Mouse (Mus musculus) spleen, adult 2 months (tissue): ENCODE results near the gene Hspa8. TPM values are rescaled to one million over a fixed set of nuclear protein-coding genes. Genes with fewer than 3 reads are reported as not detected.
"Not testable (repeated sequence)": the region's sequence is repeated elsewhere in the genome, so short reads cannot be mapped to it uniquely, and the experiment has no call there.

Experiments
- DNase-seq, 2 experiments: peaks; one replicate each; pipeline versions ENCODE4 v3.0.0 to v3.0.0-alpha.2; 2012 to 2021; ENCODE audit warnings: low spot score in 2 of 2, low read depth in 1 of 2
- H3K27ac ChIP-seq: fragments of 200-500 bp; 2 replicates; pipeline ENCODE4 v1.5.1; 2012; ENCODE audit warnings: low read length, inconsistent platforms; ENCODE audit not compliant: insufficient read depth
- H3K27me3 ChIP-seq: fragments of 200-500 bp; 2 replicates; pipeline ENCODE4 v1.6.1; 2012; ENCODE audit warnings: mild to moderate bottlenecking, moderate library complexity, low read length, inconsistent platforms; ENCODE audit not compliant: control insufficient read depth, insufficient read depth
- H3K36me3 ChIP-seq: fragments of 200-500 bp; 2 replicates; pipeline ENCODE4 v1.6.1; 2012; ENCODE audit warnings: mild to moderate bottlenecking, low read length, inconsistent platforms; ENCODE audit not compliant: control insufficient read depth, insufficient read depth
- H3K4me1 ChIP-seq: fragments of 200-500 bp; 2 replicates; pipeline ENCODE4 v1.6.1; 2011; ENCODE audit warnings: inconsistent platforms; ENCODE audit not compliant: control insufficient read depth, insufficient read depth, insufficient read length
- H3K4me3 ChIP-seq: fragments of 200-500 bp; 2 replicates; pipeline ENCODE4 v1.5.1; 2011; ENCODE audit warnings: mild to moderate bottlenecking, inconsistent platforms; ENCODE audit not compliant: insufficient read depth, insufficient read length; ENCODE audit errors: extremely low read depth
- CTCF ChIP-seq: fragments of 200-500 bp; IDR thresholded peaks from 2 replicates; pipeline ENCODE4 v1.5.1; 2011; ENCODE audit warnings: mild to moderate bottlenecking, inconsistent platforms; ENCODE audit not compliant: insufficient read depth, insufficient read length, insufficient replicate concordance; ENCODE audit errors: extremely low read depth
- POLR2A ChIP-seq: fragments of 200-500 bp; IDR thresholded peaks from 2 replicates; pipeline ENCODE4 v1.6.1; 2011; ENCODE audit warnings: low read depth, low read length, inconsistent platforms
- WGBS: fragments of 180-500 bp; shearing (Covaris S2); methylation state at CpG from one replicate; pipeline ENCODE4 v1.1.7; 2018; 5-methylcytosine and 5-hydroxymethylcytosine counted together
- polyA plus RNA-seq: library from polyadenylated mRNA; depleted of rRNA; stranded (reverse); fragments of >200 nt; gene quantifications from 2 replicates; pipeline ENCODE4 v1.2.3, GENCODE M21; 2012

The Hspa8 gene
- polyA plus RNA-seq, 1 experiment, result 1,452 TPM

DNA sequence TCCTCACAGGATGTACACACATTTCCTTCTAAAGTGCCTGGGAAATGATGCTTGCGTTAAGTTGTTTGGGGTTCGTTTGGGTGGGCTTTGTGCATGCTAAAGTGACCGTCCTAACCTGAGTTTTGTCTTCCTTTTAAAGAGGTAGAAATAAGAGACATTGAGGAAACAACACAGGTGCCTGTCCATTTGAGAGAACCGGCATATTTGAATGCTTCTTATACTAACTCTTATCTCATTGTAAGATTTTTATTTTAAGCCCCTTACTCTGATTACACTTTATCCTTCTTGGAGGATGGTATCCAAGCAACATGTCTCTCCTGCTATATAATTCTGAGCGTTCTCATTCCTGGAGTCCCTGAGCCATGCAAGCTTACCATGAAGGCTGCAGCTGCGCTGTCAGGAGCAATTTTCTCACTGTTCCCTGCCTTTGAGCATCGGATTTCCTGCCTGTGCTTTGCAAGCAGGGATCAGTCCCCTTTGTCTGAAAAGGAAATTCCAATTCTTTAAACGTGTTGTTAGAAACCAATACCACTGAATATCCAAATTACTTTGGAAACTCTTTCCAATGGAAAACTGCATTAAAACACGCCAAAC, 16.3 kb upstream of the Hspa8 start:
- DNase-seq, result no peak
- H3K4me3 ChIP-seq, result no peak overlapping the region
- no peak overlapping the region for H3K27ac ChIP-seq
- TF ChIP-seq POLR2A, result no peak
- TF ChIP-seq CTCF, result no peak
- peaks cover 10% of the 10 kb centered on the region for H3K4me1 ChIP-seq
- no peaks in the 10 kb centered on the region for H3K27me3 ChIP-seq
- H3K36me3 ChIP-seq, result no peaks in the 10 kb centered on the region
- 41% methylated on average over 9 of the region's 9 CpGs for WGBS

DNA sequence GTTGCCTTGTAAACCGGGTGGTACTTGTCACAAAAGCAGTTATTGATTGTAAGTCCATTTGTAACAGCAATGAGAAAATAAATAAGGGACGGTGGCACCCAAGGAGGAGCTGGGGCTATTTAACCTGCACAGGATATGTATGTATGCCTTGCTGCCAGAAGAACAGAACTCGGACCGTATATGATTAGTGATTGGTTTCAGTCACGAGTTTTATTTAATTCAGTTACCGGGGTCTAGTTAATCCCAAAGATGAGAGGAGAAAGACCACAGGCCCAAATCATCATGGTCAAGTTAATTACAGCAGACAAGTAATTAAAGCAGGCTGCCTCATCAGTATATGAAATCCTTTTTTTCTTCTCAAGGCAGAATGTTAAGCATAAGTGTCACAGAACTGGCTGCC, 15.3 kb upstream of the Hspa8 start:
- no peak for DNase-seq
- Histone ChIP-seq H3K27ac (no peak overlapping the region), H3K27me3 (no peaks in the 10 kb centered on the region), H3K36me3 (no peaks in the 10 kb centered on the region), H3K4me3 (no peak overlapping the region), H3K4me1 (peaks cover 10% of the 10 kb centered on the region)
- WGBS, result 88% methylated on average over 6 of the region's 6 CpGs
- TF ChIP-seq CTCF (no peak), POLR2A (no peak)

DNA sequence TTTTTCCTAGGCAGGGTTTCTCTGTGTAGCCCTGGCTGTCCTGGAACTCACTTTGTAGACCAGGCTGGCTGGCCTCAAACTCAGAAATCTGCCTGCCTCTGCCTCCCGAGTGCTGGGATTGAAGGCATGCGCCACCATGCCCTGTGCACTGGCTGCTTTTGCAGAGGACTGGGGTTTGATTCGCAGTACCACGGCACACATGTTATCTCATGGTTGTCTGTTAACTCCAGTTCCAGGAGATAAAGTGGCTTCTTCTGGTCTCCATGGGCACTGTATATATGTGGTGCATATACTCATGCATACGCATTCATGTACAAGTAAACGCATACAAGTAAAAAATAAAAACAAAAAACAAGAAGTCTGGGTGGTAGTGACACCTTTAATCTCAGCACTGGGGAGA, 14.0 kb upstream of the Hspa8 start:
- not testable (repeated sequence) for H3K36me3 ChIP-seq, H3K27ac ChIP-seq, H3K4me3 ChIP-seq, DNase-seq, H3K27me3 ChIP-seq, H3K4me1 ChIP-seq
- 92% methylated on average over 6 of the region's 6 CpGs for WGBS

DNA sequence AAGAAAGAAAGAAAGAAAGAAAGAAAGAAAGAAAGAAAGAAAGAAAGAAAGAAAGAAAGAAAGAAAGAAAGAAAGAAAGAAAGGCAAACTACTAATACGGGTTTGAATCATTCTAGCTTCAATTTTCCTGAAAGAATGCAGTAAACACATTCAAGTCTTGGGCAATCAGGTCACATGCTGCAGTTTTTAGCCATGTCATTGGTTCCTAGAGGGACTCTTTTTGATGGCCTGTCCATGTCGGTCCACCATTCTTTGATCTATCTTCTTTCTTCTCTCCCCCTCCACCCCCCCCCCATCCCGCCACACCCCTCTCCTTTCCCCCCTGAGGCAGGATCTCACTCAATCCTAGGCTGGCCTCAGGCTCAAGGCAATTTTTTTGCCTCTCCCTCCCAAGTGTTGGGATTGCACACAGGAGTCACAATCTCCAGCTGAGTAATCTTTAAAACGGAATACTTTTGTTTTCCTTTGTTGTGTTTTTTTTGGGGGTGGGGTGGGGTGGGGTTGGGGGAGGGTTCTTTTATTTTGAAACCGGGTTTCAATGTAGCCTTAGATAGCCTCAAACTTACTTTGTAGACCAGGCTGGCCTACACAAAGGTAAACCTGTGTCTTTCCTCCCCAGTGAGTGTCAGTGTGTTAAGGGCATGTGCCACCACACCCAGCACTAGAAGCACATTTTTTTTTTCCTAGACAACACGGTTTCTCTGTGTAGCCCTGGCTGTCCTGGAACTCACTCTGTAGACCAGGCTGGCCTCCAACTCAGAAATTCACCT, 8.7 kb upstream of the Hspa8 start:
- 85% methylated on average over 6 of the region's 6 CpGs for WGBS
- DNase-seq, result no peak
- no peak for TF ChIP-seq POLR2A
- TF ChIP-seq CTCF, result no peak
- H3K27me3 ChIP-seq, result no peaks in the 10 kb centered on the region
- H3K4me1 ChIP-seq, result no peaks in the 10 kb centered on the region
- no peaks in the 10 kb centered on the region for H3K36me3 ChIP-seq
- no peak overlapping the region for H3K4me3 ChIP-seq
- H3K27ac ChIP-seq, result no peak overlapping the region

DNA sequence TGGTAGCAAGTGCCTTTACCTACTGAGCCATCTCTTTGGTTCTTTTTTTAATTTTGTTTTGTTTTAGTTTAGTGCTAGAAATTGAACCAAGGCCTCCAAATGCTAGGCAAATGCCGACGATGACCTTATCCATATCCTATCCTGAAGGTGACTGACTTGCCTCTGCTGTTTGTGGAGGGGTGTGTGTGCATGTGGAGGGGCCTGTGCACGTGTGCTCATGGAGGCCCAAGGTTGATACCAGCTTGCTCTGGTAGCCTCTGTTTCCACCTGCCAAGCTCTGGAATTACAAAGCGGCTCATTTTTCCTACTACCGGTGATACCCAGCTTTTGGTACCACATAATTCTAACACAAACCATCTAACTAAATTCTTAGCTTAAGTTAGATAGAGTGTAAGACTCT, 7.2 kb upstream of the Hspa8 start:
- H3K27ac ChIP-seq, result no peak overlapping the region
- H3K4me1 ChIP-seq, result no peaks in the 10 kb centered on the region
- no peak overlapping the region for H3K4me3 ChIP-seq
- DNase-seq, result no peak
- WGBS, result 96% methylated on average over 5 of the region's 5 CpGs
- TF ChIP-seq POLR2A (no peak), CTCF (no peak)
- no peaks in the 10 kb centered on the region for H3K36me3 ChIP-seq
- H3K27me3 ChIP-seq, result no peaks in the 10 kb centered on the region

DNA sequence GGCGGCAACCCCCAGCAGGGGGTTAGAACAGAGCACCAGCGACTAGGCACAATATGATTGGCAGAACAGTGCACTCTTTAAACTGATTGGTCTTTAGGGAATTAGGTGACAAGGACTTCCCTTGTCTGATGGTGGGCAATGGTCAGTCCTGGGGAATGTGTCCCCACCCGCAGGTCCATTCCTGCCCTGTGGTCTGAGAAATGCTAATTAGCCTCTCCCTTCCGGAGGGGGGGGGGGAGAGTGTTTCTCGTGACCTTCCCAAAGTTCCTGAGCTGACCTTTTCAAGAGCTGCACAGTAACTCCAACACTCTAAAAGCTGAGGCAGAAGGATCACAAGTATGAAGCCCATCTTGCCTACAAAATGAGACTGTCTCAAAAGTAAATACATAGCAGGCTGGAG, 6.5 kb upstream of the Hspa8 start:
- Histone ChIP-seq H3K36me3 (no peaks in the 10 kb centered on the region), H3K4me3 (no peak overlapping the region), H3K27ac (no peak overlapping the region), H3K4me1 (no peaks in the 10 kb centered on the region), H3K27me3 (no peaks in the 10 kb centered on the region)
- TF ChIP-seq POLR2A (no peak), CTCF (no peak)
- 81% methylated on average over 5 of the region's 5 CpGs for WGBS
- DNase-seq, result no peak

DNA sequence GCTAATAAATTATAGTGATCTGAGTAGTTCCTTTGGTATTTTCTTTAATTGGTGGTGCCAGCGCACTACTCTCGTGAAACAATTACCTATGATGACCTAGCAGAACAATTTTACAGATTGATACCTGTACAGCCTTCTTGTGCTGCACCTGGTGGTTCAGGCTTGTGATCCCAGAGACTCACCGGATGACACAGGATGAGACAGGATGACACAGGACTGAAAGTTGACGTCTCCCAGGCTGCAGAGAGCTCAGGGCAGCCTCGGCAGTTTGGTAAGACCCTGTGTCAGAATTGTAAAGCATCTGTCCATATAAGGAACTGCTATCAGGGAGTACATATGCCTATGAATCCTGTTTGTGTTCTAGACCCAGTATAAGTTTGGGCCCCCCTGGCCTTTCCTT, 5.9 kb upstream of the Hspa8 start:
- H3K36me3 ChIP-seq, result no peaks in the 10 kb centered on the region
- TF ChIP-seq CTCF, result no peak
- TF ChIP-seq POLR2A, result no peak
- WGBS, result 89% methylated on average over 5 of the region's 5 CpGs
- H3K4me1 ChIP-seq, result no peaks in the 10 kb centered on the region; the same call in 1 of the 2 replicates
- no peaks in the 10 kb centered on the region for H3K27me3 ChIP-seq
- H3K27ac ChIP-seq, result no peak overlapping the region
- no peak for DNase-seq
- no peak overlapping the region for H3K4me3 ChIP-seq
